Mouse (Mus musculus) stomach, postnatal 0 days (tissue): ENCODE results near the gene Scnm1. TPM values are rescaled to one million over a fixed set of nuclear protein-coding genes. Genes with fewer than 3 reads are reported as not detected.

Experiments
- ATAC-seq: fragments of 200-750 bp; cut with Nextera tagmentation; 2 replicates; pipeline ENCODE4 v1.8.0; 2017; ENCODE audit not compliant: low FRiP score, low TSS enrichment
- DNase-seq: peaks from one replicate; pipeline ENCODE4 v3.0.0-alpha.2; 2016; ENCODE audit warnings: low spot score
- H3K27ac ChIP-seq: fragments of 300-500 bp; sonication (generic); replicated peaks from 2 replicates; pipeline ENCODE4 v1.5.1; 2014; ENCODE audit warnings: mild to moderate bottlenecking, control low read depth
- H3K27me3 ChIP-seq: fragments of 300-500 bp; sonication (generic); 2 replicates; pipeline ENCODE4 v1.6.1; 2014; ENCODE audit warnings: low read length; ENCODE audit not compliant: control insufficient read depth, insufficient read depth
- H3K36me3 ChIP-seq: fragments of 300-500 bp; sonication (generic); 2 replicates; pipeline ENCODE4 v1.6.1; 2014; ENCODE audit warnings: low read length, mixed read lengths; ENCODE audit not compliant: control insufficient read depth, insufficient read depth
- H3K4me1 ChIP-seq: fragments of 300-500 bp; sonication (generic); replicated peaks from 2 replicates; pipeline ENCODE4 v1.6.1; 2014; ENCODE audit warnings: antibody characterized with exemption; ENCODE audit not compliant: control insufficient read depth, insufficient read depth
- H3K4me2 ChIP-seq: fragments of 300-500 bp; sonication (generic); replicated peaks from 2 replicates; pipeline ENCODE4 v1.6.1; 2014; ENCODE audit warnings: low read depth, mild to moderate bottlenecking, control low read depth, moderate library complexity
- H3K4me3 ChIP-seq: fragments of 300-500 bp; sonication (generic); 2 replicates; pipeline ENCODE4 v1.5.1; 2014; ENCODE audit warnings: low read depth, low read length, control low read depth
- H3K9ac ChIP-seq: fragments of 300-500 bp; sonication (generic); 2 replicates; pipeline ENCODE4 v1.6.1; 2014; ENCODE audit warnings: mild to moderate bottlenecking, low read length, control low read depth, mixed read lengths
- H3K9me3 ChIP-seq: fragments of 300-500 bp; sonication (generic); 2 replicates; pipeline ENCODE4 v1.6.1; 2016; ENCODE audit warnings: low read length; ENCODE audit not compliant: control insufficient read depth
- CTCF ChIP-seq: IDR thresholded peaks from 2 replicates; pipeline ENCODE4 v1.5.1; 2016; ENCODE audit warnings: antibody characterized with exemption, low read depth, mild to moderate bottlenecking, moderate library complexity
- EP300 ChIP-seq: optimal IDR thresholded peaks from 2 replicates; pipeline ENCODE3; 2016; ENCODE audit warnings: antibody characterized with exemption
- WGBS: fragments of 180-500 bp; shearing (Covaris S2); extraction: QIAGEN DNeasy Blood & Tissue Kit; methylation state at CpG from one replicate; pipeline ENCODE4 v1.1.7; 2014; 5-methylcytosine and 5-hydroxymethylcytosine counted together
- polyA plus RNA-seq: library from polyadenylated mRNA; unstranded; fragments of >200 nt; fragmentation: Nextera tagmentation; extraction: Ambion mirVana; gene quantifications from 2 replicates; pipeline ENCODE4 v1.2.1, GENCODE M21; 2015

Scnm1 gene
- polyA plus RNA-seq, 1 experiment from 2014 or later: 42.9 TPM

GRCm38 (mm10) chr3:95174011-95174592 lies 40.3 kb upstream of the Scnm1 start:
- ATAC-seq: peak; percentile 37
- Histone ChIP-seq H3K36me3 (peaks cover 3% of the 10 kb centered on the region; the same call in 1 of the 2 replicates), H3K27ac (no peak overlapping the region), H3K4me1 (no peaks in the 10 kb centered on the region), H3K27me3 (no peaks in the 10 kb centered on the region; the same call in 1 of the 2 replicates), H3K4me3 (no peak overlapping the region), H3K9me3 (no peaks in the 10 kb centered on the region), H3K4me2 (peak overlapping the region; percentile 42), H3K9ac (no peak overlapping the region)
- TF ChIP-seq EP300 (no peak), CTCF (peak; percentile 94)
- 19% methylated on average over 16 of the region's 16 CpGs for WGBS
- peak; percentile 88 for DNase-seq

- TF ChIP-seq CTCF (no peak), EP300 (no peak)
- H3K27me3 ChIP-seq: no peaks in the 10 kb centered on the region; the same call in 1 of the 2 replicates
- H3K36me3 ChIP-seq: peaks cover 6% of the 10 kb centered on the region; the same call in 1 of the 2 replicates
- ATAC-seq: no peak
- H3K9me3 ChIP-seq: no peaks in the 10 kb centered on the region
- no peak overlapping the region for H3K27ac ChIP-seq
- peak overlapping the region; percentile 15 for H3K4me3 ChIP-seq
- DNase-seq: peak; percentile 38
- 24% methylated on average over 56 of the region's 58 CpGs for WGBS
- H3K4me2 ChIP-seq: peak overlapping the region; percentile 42
- H3K4me1 ChIP-seq: no peaks in the 10 kb centered on the region
- H3K9ac ChIP-seq: peak overlapping the region; percentile 8; the same call in 1 of the 2 replicates
Measured at GRCm38 (mm10) chr3:95173256-95173949, 39.6 kb upstream of the Scnm1 start.

- 0 out of 2 replicates have a peak, but pooled peaks have one; percentile 11 for ATAC-seq
- no peak overlapping the region for H3K27ac ChIP-seq
Measured at GRCm38 (mm10) chr3:95172526-95173255, 38.9 kb upstream of the Scnm1 start.

GRCm38 (mm10) chr3:95171105-95171504 lies 37.3 kb upstream of the Scnm1 start:
- ATAC-seq: no peak
- peaks cover 9% of the 10 kb centered on the region; the same call in 1 of the 2 replicates for H3K36me3 ChIP-seq
- 53% methylated on average over 6 of the region's 6 CpGs for WGBS

More at GRCm38 (mm10) chr3:95172526-95173255, 38.9 kb upstream of the Scnm1 start:
- Histone ChIP-seq H3K9me3 (no peaks in the 10 kb centered on the region), H3K9ac (0 out of 2 replicates have a peak overlapping the region, but pooled peaks have one; percentile 8), H3K36me3 (peaks cover 6% of the 10 kb centered on the region; the same call in 1 of the 2 replicates), H3K27me3 (no peaks in the 10 kb centered on the region; the same call in 1 of the 2 replicates), H3K4me3 (peak overlapping the region; percentile 15; the same call in 1 of the 2 replicates), H3K4me2 (peak overlapping the region; percentile 42; the same call in 1 of the 2 replicates), H3K4me1 (no peaks in the 10 kb centered on the region)
- TF ChIP-seq EP300 (no peak), CTCF (peak; percentile 2; the same call in 1 of the 2 replicates)
- 45% methylated on average over 66 of the region's 84 CpGs for WGBS
- peak; percentile 31 for DNase-seq

GRCm38 (mm10) chr3:95169996-95170395 lies 36.2 kb upstream of the Scnm1 start:
- no peak overlapping the region for H3K9ac ChIP-seq
- TF ChIP-seq EP300 (no peak), CTCF (no peak)
- no peak for DNase-seq
- no peaks in the 10 kb centered on the region for H3K9me3 ChIP-seq
- no peak overlapping the region for H3K4me2 ChIP-seq
- no peak for ATAC-seq
- H3K4me3 ChIP-seq: no peak overlapping the region
- WGBS: 88% methylated on average over 10 of the region's 10 CpGs
- H3K27ac ChIP-seq: no peak overlapping the region
- H3K36me3 ChIP-seq: peaks cover 9% of the 10 kb centered on the region; the same call in 1 of the 2 replicates
- H3K4me1 ChIP-seq: no peaks in the 10 kb centered on the region
- H3K27me3 ChIP-seq: no peaks in the 10 kb centered on the region; the same call in 1 of the 2 replicates

More at GRCm38 (mm10) chr3:95171105-95171504, 37.3 kb upstream of the Scnm1 start:
- TF ChIP-seq EP300 (no peak), CTCF (no peak)
- no peak overlapping the region for H3K9ac ChIP-seq
- no peak for DNase-seq
- no peak overlapping the region for H3K4me3 ChIP-seq
- no peaks in the 10 kb centered on the region for H3K9me3 ChIP-seq
- H3K4me1 ChIP-seq: no peaks in the 10 kb centered on the region
- no peaks in the 10 kb centered on the region; the same call in 1 of the 2 replicates for H3K27me3 ChIP-seq
- no peak overlapping the region for H3K4me2 ChIP-seq
- H3K27ac ChIP-seq: no peak overlapping the region
